Mouse (Mus musculus): ENCODE measurements at regions not wholly inside any gene's neighbourhood (a gene's known extent, or its start where the extent isn't known, plus 50 kb on each side); places are given as distances from the start of the nearest gene placed in this dataset.

DNA sequence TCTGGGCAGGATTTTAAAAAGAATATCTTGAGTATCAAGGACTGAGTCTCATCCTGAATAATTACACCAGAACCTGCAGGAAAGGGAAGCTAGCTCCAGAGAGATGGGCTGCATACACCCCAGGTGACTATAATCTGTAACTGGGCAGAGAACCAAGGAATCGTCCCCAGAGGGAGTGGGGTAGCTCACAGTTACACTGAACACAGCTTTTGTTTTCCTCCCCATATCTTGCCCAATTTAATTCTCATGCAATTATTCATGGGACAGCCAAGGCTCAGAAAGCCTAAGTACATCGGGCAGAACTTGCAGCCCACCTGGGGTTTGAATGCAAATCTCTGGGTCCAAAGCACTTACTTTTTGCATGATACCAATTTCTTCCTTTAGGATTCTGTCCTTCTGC is 59.5 kb upstream of the Tmem178 start:
- TF ChIP-seq CTCF (IDR thresholded peaks at IDR 0.05; ENCODE audit: borderline replicate concordance, insufficient read depth, low read length) (no peak), POLR2A (IDR thresholded peaks at IDR 0.05; ENCODE audit: low read depth, low read length) (no peak)
